Mouse (Mus musculus) neural tube, embryonic 14.5 days (tissue): ENCODE measurements around the gene Mydgf. TPM values are rescaled to one million over a fixed set of nuclear protein-coding genes. Genes with fewer than 3 reads are reported as not detected.
A peak's percentile ranks its signal among the peaks of the same experiment; 100 is the strongest.

Experiments used
- ATAC-seq: fragments of 200-750 bp; cut with Nextera tagmentation; 2 replicates; pipeline ENCODE4 v1.8.0; 2017; ENCODE audit warnings: low read depth, mild to moderate bottlenecking, moderate TSS enrichment, moderate library complexity
- H3K27ac ChIP-seq: fragments of 300-500 bp; sonication (generic); 2 replicates; pipeline ENCODE4 v1.5.1; 2014; ENCODE audit warnings: low read depth, mild to moderate bottlenecking, control low read depth, low read length, moderate library complexity, mixed read lengths
- H3K27me3 ChIP-seq: fragments of 300-500 bp; sonication (generic); 2 replicates; pipeline ENCODE4 v1.6.1; 2014; ENCODE audit warnings: low read length; ENCODE audit not compliant: control insufficient read depth, insufficient read depth
- H3K36me3 ChIP-seq: fragments of 300-500 bp; sonication (generic); 2 replicates; pipeline ENCODE4 v1.6.1; 2014; ENCODE audit warnings: low read length, mixed read lengths; ENCODE audit not compliant: control insufficient read depth, insufficient read depth
- H3K4me1 ChIP-seq: fragments of 300-500 bp; sonication (generic); 2 replicates; pipeline ENCODE4 v1.6.1; 2014; ENCODE audit warnings: low read length; ENCODE audit not compliant: control insufficient read depth, insufficient read depth
- H3K4me2 ChIP-seq: fragments of 300-500 bp; sonication (generic); 2 replicates; pipeline ENCODE4 v1.6.1; 2014; ENCODE audit warnings: mild to moderate bottlenecking, low read depth, low read length, control low read depth
- H3K4me3 ChIP-seq: fragments of 300-500 bp; sonication (generic); 2 replicates; pipeline ENCODE4 v1.5.1; 2014; ENCODE audit warnings: low read depth, low read length, control low read depth, mixed read lengths
- H3K9ac ChIP-seq: fragments of 300-500 bp; sonication (generic); replicated peaks from 2 replicates; pipeline ENCODE4 v1.6.1; 2014; ENCODE audit warnings: low read depth, mild to moderate bottlenecking, control low read depth, low read length, mixed read lengths
- H3K9me3 ChIP-seq: fragments of 300-500 bp; sonication (generic); 2 replicates; pipeline ENCODE4 v1.6.1; 2016; ENCODE audit warnings: low read length; ENCODE audit not compliant: control insufficient read depth
- WGBS: fragments of 180-500 bp; shearing (Covaris S2); extraction: QIAGEN DNeasy Blood & Tissue Kit; methylation state at CpG from one replicate; pipeline ENCODE4 v1.1.7; 2014; 5-methylcytosine and 5-hydroxymethylcytosine counted together
- polyA plus RNA-seq: library from polyadenylated mRNA; unstranded; fragments of >200 nt; fragmentation: Nextera tagmentation; extraction: Ambion mirVana; gene quantifications from 2 replicates; pipeline ENCODE4 v1.2.1, GENCODE M21; 2014

The Mydgf gene
- 68.6 and 69.7 TPM in 2 replicates for polyA plus RNA-seq

DNA sequence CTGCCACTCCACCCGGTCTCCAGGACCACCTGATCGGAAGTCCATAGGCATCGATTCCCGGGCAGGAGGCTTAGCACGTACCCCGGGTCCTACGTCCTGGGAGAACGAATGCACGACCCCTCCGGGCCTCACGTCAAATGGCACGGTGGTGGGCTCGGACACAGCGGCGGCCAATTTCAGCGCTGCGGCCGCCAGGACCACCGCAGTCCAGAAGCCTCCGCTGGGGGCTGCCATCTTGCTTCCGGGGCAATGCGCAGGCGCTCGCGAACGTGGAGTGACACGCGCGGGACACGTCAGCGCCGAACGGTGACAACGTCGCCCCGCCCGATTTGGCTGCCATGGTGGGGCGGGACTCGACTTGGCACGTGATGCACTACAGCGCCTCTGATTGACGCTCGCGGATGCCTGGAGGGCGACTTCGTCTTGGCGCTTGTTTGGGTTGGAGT lies at the start of gene Mydgf:
Mydgf (minus strand) TSS at position 263 of the 446 bp plus-strand sequence.
- under 1% methylated on average over 47 of the region's 47 CpGs for WGBS
- Histone ChIP-seq H3K9ac (peak within 1 kb of the TSS; percentile 74), H3K4me2 (peak within 1 kb of the TSS; percentile 96), H3K4me1 (peaks cover 7% of the 10 kb centered on the region), H3K9me3 (no peaks in the 10 kb centered on the region), H3K36me3 (peaks cover 35% of the 10 kb centered on the region; the same call in 1 of the 2 replicates), H3K4me3 (peak within 1 kb of the TSS; percentile 82), H3K27ac (peak within 1 kb of the TSS; percentile 60), H3K27me3 (no peaks in the 10 kb centered on the region)
- ATAC-seq, result peak; percentile 95

DNA sequence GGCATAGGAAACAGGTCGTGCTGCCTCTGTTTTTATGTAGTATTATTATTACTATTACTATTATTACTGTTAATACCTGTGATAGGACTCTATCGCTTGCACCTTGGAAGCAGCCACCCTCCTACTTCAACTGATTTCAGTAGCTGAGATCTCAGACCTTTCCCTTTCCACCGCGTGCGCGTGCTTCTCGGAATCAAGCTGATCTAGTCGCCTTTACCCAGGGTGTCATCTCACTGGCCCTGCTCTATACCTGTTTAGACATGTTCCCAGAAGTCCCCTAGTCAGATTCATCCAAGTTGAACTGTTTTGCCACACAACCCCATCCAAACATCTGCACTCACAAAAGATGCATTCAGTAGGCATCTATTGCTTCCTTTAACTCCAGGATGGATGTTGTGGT lies 49.7 kb upstream of the Mydgf start:
- no peak overlapping the region; the same call in 1 of the 2 replicates for H3K9ac ChIP-seq
- no peaks in the 10 kb centered on the region for H3K27me3 ChIP-seq
- no peak overlapping the region for H3K4me3 ChIP-seq
- H3K9me3 ChIP-seq, result no peaks in the 10 kb centered on the region
- H3K4me2 ChIP-seq, result peak overlapping the region; percentile 38
- H3K27ac ChIP-seq, result no peak overlapping the region
- H3K4me1 ChIP-seq, result 0 out of 2 replicates have a peak, but pooled peaks cover 5% of the 10 kb centered on the region
- 53% methylated on average over 8 of the region's 8 CpGs for WGBS
- ATAC-seq, result peak; percentile 36; the same call in 1 of the 2 replicates
- no peaks in the 10 kb centered on the region for H3K36me3 ChIP-seq

DNA sequence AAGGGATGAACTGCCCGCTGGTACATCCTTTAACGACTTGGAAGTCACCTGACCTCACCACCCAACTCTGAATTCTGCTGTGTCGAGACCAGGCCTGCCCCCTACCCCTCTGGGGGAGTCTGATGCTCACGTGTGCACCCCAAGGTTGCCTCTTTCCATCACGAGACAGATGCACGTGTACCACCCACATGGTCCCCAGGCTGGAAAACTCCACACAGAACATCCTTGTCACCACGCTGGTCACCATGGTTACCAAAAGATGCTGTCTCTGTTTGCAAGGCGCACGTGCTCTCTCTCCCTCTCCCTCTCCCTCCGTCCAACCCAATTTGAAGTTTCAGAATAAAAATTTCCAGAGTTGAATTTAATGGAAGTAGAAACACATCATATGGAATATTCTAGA lies 46.2 kb upstream of the Mydgf start:
- H3K9me3 ChIP-seq, result no peaks in the 10 kb centered on the region
- no peak overlapping the region for H3K4me2 ChIP-seq
- no peaks in the 10 kb centered on the region for H3K36me3 ChIP-seq
- no peak for ATAC-seq
- WGBS, result 56% methylated on average over 10 of the region's 10 CpGs
- H3K27ac ChIP-seq, result no peak overlapping the region
- H3K9ac ChIP-seq, result no peak overlapping the region
- H3K27me3 ChIP-seq, result no peaks in the 10 kb centered on the region
- no peak overlapping the region for H3K4me3 ChIP-seq
- 0 out of 2 replicates have a peak, but pooled peaks cover 5% of the 10 kb centered on the region for H3K4me1 ChIP-seq

DNA sequence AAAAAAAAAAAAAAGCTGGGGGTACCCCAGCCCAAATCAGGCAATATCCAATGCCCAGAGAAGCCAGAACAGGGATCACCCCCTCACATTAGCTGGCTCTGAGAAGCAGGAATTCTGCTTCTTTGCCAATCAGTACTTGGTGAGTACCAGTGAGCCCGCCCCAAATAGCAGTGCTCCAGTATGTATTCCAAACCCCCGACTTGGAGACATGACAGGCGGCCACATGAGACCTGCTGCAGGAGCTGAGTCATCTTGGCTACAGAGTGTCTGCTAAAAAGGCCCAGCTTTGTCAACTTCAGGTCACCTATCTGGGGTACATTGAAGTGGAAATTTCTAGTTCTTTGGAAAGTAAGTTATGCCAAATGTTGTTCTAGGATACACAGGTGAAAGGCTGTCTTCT lies 42.8 kb upstream of the Mydgf start:
- no peak overlapping the region for H3K9ac ChIP-seq
- H3K27me3 ChIP-seq, result no peaks in the 10 kb centered on the region
- H3K9me3 ChIP-seq, result no peaks in the 10 kb centered on the region
- ATAC-seq, result no peak
- no peak overlapping the region for H3K4me3 ChIP-seq
- no peak overlapping the region for H3K4me2 ChIP-seq
- no peak overlapping the region for H3K27ac ChIP-seq
- no peaks in the 10 kb centered on the region for H3K4me1 ChIP-seq
- H3K36me3 ChIP-seq, result no peaks in the 10 kb centered on the region
- 78% methylated on average over 3 of the region's 3 CpGs for WGBS

GRCm38 (mm10) chr17:56224916-56225315 lies 41.2 kb upstream of the Mydgf start:
- WGBS, result 43% methylated on average over 1 of the region's 1 CpGs
- no peak overlapping the region for H3K27ac ChIP-seq
- H3K9me3 ChIP-seq, result no peaks in the 10 kb centered on the region
- H3K4me2 ChIP-seq, result no peak overlapping the region
- ATAC-seq, result no peak
- no peaks in the 10 kb centered on the region for H3K36me3 ChIP-seq
- no peak overlapping the region for H3K4me3 ChIP-seq
- H3K27me3 ChIP-seq, result no peaks in the 10 kb centered on the region
- no peaks in the 10 kb centered on the region for H3K4me1 ChIP-seq
- no peak overlapping the region for H3K9ac ChIP-seq

- WGBS, result 61% methylated on average over 3 of the region's 3 CpGs
- Histone ChIP-seq H3K4me2 (no peak overlapping the region; the same call in 1 of the 2 replicates), H3K9ac (no peak overlapping the region), H3K4me3 (no peak overlapping the region), H3K27me3 (no peaks in the 10 kb centered on the region), H3K9me3 (no peaks in the 10 kb centered on the region), H3K4me1 (peaks cover 19% of the 10 kb centered on the region), H3K36me3 (no peaks in the 10 kb centered on the region), H3K27ac (no peak overlapping the region)
- no peak for ATAC-seq
Measured at GRCm38 (mm10) chr17:56219805-56220204, 36.1 kb upstream of the Mydgf start.

GRCm38 (mm10) chr17:56219251-56219650 lies 35.5 kb upstream of the Mydgf start:
- H3K9me3 ChIP-seq, result no peaks in the 10 kb centered on the region
- H3K4me2 ChIP-seq, result peak overlapping the region; percentile 54
- H3K4me3 ChIP-seq, result peak overlapping the region; percentile 74
- WGBS, result 47% methylated on average over 12 of the region's 12 CpGs
- no peaks in the 10 kb centered on the region for H3K27me3 ChIP-seq
- no peaks in the 10 kb centered on the region for H3K36me3 ChIP-seq
- peak overlapping the region; percentile 82 for H3K9ac ChIP-seq
- peaks cover 19% of the 10 kb centered on the region for H3K4me1 ChIP-seq
- ATAC-seq, result no peak
- H3K27ac ChIP-seq, result peak overlapping the region; percentile 86

DNA sequence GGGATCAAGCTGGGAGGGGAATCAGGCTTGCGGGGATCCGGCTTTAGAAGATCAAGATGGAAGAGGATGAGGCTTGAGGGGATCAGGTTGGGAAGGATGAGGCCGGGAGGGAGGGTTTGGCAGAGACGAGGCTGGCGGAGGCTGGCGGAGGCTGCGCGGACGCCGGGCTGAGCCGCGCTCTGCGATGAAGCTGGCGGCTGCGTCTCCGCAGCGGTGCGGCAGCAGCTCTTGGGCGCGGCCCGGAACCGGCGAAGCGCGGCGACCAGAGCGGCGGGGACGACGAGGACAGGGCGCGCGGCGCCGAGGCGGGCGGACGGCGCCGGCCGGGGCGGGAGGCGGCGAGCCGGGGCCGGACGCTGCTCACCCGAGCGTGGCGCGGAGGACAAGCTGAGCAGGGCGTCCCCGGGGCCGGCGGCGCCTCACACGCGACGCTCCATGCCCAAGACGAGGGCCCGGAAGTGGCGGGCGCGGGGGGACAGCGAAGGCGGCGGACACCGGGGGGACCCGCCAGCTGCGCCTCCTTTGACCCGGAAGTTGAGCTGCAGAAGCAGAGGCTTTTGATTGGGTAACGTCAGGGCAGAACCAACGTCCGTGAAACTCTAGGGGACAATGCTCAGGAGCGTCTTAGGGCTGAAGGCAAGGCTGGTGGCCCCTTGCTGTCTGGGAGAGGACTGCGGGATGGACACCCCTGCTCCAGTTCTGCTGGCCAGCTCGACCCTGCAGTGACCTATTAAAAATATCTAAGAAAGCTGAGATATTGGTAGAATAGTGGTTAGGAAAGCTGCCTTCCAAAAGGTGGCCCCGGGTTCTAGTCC lies 34.9 kb upstream of the Mydgf start, which contains the start of gene Dpp9:
Dpp9 (minus strand) TSS at position 529 of the 815 bp plus-strand sequence.
- WGBS, result under 1% methylated on average over 71 of the region's 78 CpGs
- ATAC-seq, result peak; percentile 99
- peak within 1 kb of the TSS; percentile 74 for H3K4me3 ChIP-seq
- peak within 1 kb of the TSS; percentile 86 for H3K27ac ChIP-seq
- H3K27me3 ChIP-seq, result no peaks in the 10 kb centered on the region
- H3K4me2 ChIP-seq, result peak within 1 kb of the TSS; percentile 54
- no peaks in the 10 kb centered on the region for H3K9me3 ChIP-seq
- peak within 1 kb of the TSS; percentile 82 for H3K9ac ChIP-seq
- H3K36me3 ChIP-seq, result no peaks in the 10 kb centered on the region
- H3K4me1 ChIP-seq, result peaks cover 19% of the 10 kb centered on the region

DNA sequence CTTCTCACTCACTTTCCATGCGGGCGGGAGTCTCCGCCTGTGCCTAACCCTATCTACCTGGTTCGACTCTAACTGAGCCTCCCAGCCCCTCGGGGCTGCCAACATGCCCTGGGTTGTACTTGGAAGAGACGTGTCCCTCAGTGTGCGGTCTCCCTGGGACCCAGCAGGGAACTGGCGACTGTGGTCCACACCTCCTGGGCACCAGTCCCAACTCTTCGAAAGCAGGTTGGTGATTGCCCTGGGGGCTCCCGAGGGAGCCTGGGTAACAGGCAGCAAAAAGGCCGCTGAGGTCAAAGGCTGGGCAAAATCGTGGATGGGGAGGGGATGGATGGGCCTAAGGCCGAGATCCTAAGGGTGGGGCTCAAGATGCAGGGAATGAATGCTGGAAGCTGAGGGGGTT lies 34.0 kb upstream of the Mydgf start:
- ATAC-seq, result no peak
- no peaks in the 10 kb centered on the region for H3K9me3 ChIP-seq
- no peaks in the 10 kb centered on the region for H3K36me3 ChIP-seq
- peak overlapping the region; percentile 10; the same call in 1 of the 2 replicates for H3K27ac ChIP-seq
- peak overlapping the region; percentile 74 for H3K4me3 ChIP-seq
- H3K27me3 ChIP-seq, result no peaks in the 10 kb centered on the region
- H3K4me2 ChIP-seq, result peak overlapping the region; percentile 54
- H3K4me1 ChIP-seq, result peaks cover 19% of the 10 kb centered on the region
- 70% methylated on average over 13 of the region's 13 CpGs for WGBS
- H3K9ac ChIP-seq, result peak overlapping the region; percentile 82
